Mouse (Mus musculus) spleen, adult 12 weeks (tissue): ENCODE measurements around the gene Gm49358.
A peak's percentile ranks its signal among the peaks of the same experiment; 100 is the strongest.

Source experiments
- DNase-seq: peaks from one replicate; pipeline ENCODE4 v3.0.0; 2022; ENCODE audit warnings: low spot score

The Gm49358 gene

DNA sequence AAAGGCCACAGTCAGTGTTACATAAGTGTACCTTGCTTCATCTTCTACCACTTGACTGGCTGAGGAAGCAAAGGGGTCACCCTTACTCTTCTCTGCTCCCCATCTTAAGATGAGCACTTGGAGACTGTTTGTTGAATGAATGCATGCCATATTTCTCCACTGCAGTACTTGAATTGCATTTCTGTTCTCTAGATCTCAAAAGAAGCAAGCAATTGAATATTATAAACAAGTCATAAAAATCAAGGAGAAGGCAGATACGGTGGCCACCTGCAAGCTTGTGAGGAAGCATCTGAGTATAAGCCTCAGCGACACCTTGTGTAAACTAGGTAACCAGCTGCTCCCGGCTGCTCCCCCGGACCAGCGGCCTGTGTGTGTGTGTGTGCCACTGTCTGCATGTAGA, at the start of gene Gm49358:
Gene Gm49358, plus strand, starts transcription at position 301 of the 400 bp plus-strand sequence.
- DNase-seq: no peak

DNA sequence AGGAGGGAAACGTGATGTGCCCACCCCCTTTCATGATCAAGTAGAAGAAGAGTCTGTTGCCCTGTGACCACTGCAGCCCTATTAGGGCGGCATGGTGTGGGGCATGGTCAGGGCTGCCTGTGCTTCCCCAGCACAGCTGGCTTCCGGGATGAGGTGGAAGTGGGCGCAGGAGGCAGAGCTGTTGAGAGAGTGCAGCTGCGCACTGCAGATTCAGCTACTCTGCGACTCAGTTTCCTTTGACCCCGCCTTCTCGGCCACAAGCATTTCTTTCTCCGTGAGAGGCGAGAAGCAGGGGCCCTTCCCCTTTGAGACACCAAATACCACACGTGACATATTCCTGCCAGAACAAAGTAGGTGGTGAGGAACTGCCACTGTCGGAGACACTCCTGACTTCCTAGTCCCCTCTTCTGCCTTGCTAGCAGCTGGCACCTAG, 36.2 kb upstream of the Gm49358 start:
- DNase-seq: peak; percentile 50

DNA sequence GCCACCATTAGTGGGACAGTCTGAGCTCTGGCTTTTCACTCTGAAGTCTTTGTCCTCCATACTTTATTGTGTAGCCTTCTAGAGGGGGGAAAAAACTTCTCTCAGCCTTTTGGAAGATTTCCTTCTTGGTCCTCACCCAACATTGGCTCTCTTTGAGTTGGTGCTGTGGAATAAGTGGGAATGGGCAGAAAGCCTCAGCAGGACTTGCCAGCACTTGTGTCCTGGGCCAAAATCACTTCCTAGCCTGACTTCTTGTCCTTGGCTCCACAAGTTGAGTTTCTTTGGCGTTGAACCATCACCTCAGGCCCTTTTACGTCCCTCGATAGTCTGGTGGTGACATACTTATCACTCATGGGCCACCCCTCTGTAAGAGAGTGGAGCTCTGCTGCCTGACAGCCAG, 35.6 kb upstream of the Gm49358 start:
- no peak for DNase-seq

DNA sequence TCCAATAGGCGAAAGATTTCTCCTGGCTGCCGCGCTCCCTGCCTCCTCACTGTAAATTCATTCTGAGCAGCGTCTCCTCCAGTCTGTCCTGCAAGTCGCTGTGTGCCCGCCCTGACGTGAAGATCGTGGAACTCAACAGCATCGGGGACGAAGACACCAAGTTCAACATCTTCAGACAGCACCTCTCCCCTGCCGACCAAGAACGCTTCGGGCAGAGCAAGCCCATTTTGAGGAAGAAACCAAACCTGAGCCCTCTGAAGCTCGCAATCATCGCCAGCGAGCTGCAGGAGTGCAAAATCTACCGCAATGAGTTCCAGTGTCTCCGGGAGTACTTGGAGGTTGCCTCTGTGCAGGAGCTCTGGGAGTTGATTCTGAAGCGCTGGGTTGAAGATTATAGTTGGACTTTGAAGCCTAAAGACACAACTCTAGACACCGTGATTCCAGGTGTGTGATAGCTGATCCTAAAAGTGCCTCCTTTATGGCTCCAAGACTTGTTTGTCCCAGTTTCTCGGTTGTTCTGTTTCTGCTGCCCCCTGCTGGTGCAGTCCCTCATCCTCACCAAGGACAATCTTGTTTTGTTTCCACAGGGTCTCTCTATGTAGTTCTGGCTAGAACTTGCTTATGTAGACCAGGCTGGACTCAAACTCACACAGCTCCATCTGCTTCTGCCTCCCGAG, 32.8 kb upstream of the Gm49358 start:
- DNase-seq: peak; percentile 66

DNA sequence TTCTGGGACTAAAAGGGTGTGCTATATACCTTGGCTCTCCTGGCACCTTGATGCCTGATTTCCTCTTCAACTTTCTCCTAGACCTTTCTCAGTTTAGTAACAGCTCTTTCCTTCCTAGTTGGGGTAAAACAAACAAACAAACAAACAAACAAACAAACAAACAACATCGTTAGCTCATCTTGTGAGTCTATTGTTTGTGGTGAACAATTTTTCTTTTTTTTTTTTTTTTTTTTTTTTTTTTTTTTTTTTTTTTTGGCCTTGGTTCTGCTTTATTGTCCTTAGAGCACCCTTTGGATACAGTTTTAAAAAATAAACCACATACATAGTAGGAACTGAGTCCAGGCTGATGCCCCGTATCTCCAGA, 32.3 kb upstream of the Gm49358 start:
- DNase-seq: no peak

DNA sequence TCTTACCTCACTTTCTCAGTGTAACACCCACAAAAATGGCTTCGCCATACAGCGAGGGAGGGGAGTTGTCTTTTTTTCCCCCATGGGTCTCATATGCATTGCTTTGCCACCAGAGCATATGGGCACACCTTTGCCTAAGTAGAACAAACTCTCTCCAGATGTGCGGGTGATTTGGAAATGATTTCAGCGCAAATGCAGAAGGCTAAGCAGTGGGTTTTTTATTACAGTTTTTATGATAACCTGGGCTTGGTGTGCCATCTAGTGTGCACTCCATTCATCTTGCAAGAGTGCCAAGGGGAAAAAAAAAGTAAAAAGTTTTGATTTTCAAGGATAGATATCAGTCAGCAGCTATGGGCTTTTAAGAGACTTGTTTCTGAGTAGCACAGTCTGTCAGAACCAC, 28.7 kb upstream of the Gm49358 start:
- no peak for DNase-seq

DNA sequence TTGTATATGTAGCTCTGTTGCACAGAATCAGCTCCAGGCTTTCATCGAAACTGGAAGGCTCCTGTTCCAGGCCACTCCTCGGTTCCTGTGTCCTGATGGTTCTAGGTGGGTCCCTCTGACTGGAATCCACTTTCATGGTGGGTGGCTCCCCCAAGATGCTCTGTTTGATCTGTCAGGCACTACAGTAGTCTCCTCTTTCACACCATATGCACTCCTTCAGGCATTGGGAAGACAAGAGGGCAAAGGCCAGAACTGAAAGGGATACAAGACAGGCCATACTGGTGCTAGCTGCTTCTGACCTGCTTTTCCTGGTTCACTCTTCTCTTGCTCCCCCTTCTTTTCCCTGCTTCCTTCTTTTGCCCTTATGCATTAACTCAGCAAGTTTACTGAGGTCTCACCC, 20.9 kb upstream of the Gm49358 start:
- DNase-seq: no peak

DNA sequence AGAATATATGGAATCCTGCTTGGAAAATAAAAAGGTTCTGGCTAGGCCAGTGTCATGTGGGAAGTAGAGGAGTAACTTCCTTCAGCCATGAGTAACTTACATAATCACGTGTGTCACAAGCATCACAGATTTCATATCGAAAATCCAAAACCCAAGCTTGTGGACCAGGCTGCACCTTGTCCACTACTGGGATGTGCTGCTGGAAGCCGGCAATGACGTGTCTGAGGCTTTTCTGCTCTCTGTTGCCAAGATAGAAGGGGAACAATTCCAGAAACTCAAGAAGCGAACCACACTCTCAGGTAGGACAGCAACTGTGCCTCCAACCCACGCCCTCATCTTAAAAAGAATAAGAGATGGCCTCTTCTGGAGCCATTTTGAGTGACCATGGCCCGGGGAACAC, 19.5 kb upstream of the Gm49358 start:
- DNase-seq: no peak

DNA sequence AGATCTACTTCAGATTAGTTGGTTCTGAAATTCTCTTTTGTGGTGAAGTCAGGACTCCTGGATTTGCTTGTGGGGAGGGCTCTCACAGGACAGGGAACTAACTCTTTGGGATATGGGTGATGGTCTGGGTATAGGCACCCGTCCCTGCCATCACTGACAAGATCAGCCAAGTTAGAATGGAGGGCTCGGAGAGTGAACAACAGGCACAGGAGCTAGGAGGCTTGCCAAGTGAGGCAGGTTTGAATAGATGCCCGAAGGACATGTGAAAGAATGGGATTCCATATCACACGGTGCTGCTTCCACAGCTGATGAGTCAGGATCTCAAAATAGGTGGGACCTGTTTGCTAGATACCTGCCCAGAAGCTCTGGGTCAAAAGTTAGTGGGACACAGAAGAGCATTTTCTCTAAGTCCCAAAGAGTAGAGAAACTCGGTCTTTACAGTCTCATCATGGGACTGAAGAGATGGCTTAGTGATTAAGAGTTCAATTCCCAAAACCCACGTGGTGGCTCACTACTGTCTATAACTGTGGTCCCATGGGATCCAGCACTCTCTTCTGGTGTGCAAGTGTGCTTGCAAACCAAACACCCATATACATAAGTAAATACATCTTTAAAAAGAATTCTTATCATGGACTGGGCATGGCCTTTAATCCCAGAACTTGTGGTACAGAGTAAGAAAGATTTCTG, 7.8 kb upstream of the Gm49358 start:
- no peak for DNase-seq

DNA sequence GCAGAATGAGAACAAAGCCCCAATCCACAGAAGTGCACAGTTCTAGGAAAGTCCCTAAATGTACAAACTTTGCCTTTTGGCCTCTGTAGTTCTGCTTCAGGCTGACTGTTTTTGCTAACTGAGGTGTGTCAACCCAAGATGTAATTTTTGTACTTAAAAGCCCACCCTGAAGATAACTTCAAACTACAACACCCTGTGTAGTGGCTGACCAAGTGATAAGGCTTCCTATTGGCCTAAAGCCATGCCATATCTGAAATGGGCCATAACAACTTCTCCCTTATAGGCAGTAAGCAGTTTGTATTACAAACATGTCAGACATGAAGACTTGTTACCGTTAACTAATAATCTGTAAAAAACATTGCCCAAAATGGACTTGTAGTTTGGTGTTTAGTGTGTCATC, 6.0 kb upstream of the Gm49358 start:
- no peak for DNase-seq

DNA sequence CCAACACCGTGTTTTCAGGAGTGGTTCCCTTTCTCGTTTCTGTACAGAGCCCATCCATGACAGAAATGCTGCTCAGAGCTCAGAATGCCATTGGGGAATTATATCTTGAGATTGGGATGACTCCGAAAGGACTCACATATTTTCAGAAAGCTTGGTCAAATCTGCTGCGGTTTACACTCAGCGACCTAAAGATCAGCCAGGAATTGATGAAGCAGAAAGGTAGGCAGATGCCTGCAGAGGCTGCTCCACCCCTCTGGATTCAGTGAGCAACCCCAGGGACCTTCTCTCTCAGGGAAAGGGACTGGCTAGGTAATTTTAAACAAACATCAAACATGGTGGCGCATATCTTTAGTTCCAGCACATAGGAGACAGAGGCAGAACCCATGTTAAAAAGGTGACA, 5.6 kb upstream of the Gm49358 start:
- no peak for DNase-seq

DNA sequence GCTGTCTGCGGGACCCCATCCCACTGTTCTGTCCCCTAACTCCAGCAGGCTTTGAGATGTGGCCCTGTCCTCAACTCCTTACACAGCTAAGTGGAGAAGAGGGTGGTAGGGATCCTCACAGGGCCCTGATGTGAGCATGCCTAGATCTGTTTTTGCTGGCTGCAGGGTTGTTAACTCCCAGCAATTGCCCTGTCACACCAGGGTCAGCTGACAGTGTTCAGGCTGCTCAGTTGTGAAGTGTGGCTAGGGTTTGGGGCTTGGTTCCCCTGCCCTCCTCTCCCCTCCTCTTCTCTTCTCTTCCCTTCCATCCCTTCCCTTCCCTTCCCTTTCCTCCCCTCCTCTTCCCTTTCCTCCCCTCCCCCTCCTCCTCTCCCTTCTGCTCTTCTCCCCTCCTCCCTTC, 2.5 kb upstream of the Gm49358 start:
- DNase-seq: no peak

DNA sequence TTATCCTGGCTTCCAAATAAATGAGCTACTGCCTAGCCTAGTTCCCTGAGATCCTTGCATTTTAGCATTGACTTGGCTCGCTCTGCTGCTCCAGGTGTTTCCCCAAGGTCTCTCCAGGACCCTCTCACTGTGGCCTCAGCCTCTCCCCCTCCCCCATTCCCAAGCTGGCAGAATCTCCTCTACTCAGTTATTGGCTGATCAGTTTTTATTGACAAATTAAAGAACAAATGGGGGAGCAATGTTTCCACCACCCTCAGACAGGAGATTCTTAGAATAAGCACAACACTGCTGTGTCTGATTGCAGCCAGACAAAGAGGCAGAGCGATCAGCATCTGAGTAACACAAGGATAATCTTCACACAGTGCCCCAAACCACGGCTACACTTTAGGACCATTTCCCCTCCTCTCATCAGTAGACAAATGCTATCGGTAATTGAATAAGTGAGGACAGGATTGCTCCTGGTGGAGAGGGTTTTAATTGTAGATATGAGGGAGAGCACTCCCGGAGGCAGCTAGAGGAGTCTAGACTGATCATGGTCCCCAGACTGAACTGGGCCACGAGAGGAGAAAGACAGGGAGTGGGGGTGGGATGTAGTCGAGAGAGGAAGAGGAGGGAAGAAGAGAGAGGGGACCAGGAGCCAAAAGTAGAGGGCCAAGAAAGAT, 1.9 kb upstream of the Gm49358 start:
- no peak for DNase-seq

DNA sequence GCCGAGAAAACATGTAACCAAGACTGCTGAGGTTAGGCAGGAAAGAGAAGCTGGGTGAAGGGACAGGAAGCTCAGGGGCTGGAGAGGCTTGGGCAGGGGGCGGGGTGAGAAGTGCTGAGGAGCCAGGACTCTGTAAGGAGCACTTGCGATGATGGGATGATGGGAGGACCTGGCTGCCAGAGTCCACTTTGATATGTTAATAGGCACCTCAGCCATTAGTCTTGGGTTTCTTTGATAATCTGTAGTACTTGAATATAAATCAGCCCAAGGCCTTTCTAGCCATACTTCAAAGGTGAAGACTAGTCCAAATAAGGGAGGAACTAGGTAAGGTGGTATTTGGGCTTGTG, 1.4 kb upstream of the Gm49358 start:
- DNase-seq: no peak

DNA sequence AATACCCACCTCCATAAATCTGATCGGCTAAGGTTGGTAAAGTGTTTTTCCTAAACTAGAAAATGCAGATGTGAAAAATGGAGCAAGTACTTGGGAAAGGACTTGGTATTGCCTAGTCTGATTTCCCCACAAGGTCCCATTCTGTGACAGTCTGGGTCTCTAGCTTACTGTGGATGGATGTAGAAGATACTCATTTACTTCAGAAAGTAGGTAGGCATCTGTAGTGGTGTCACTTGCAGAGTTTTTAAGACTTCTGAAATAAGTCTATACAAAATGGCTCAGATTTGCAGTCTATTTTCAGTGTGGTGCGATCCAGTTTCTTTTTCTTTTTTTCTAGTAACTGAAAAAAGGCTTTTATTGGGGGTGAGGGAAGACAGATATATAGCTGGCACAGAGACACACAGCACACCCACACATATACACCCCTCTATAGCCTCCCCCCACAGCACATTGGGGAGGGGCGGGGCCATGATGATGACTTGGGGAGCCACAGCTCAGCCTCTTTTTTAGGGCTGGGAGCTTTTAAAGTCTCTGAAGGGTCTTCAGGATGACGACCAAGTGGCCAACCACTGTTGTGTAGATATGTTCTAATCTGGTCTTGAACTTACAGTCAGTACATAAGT, 1.7 kb downstream of the Gm49358 start:
- DNase-seq: no peak

DNA sequence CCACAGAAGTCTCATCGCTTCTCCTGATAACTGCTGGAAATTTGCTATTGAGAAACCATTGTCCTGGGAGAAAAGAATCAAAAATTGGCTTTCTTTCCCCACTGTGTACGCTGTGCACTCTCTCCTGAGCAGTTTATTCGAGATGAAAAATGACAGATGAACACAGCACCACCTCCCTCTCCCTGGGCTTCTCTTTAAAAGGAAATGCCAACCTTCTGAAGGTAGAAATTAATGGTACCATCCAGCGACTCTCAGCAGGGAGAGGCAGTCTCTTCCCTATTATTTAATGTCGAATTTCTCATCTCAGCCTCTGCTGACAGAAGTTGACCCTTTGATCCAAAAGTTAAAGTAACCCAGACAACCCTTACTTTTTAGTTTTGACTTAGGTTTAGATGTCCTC, 5.4 kb downstream of the Gm49358 start:
- no peak for DNase-seq

DNA sequence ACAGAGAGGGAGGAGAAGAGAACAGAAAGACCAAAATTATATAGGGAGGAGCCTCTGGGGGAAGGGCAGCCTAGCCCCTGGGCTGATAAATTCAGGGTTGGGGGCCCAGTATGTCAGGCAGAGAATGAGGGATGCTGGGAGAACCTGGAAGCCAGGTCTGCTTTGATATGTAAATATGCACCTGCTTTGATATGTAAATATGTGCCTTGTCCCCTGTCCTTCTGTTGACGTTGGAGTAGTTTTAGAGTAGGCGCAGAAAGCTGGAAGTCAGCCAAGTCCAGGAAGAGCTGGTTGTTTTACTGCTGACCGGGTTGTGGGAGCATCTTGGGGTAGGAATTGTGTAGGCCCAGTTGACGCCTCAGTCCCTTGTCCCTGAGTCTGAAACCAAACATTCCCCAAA, 6.0 kb downstream of the Gm49358 start:
- DNase-seq: no peak

DNA sequence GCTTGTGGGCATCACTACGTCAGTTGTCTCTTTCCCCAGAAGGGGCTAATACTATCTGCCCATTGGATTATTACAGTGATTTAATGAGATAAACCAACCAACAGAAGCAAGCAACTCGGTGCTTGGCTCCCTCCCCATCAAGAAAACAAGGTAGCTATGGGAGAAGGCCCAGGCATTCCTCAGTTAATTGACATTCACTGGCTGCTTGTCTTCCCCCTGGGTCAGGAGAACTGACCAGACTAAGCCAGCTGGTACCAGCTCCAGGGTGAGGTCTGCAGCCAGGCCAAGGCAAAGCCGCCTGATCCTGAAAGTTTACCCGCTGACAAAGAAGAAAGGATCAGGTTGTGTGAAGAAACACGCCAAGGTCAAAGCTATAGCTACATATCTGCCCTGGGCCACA, 7.9 kb downstream of the Gm49358 start:
- DNase-seq: no peak

DNA sequence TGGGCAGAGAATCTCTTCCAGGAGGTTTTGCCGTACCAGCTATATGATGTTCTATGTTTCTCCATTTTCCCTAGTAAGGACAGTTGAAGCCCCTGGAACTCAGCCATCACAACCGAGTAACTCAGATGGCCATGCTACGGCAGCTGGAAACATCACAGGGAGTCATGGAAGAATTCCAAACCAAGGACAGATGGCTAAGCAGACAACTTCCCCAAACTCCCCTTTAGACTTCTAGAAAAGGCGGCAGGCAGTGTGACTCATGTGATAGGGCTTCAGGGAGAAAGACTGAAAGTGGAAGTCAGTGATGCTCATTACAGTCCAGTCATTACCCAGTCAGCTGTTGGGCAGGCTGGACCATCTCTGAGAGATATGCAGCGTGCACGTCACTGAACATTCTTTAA, 8.5 kb downstream of the Gm49358 start:
- DNase-seq: no peak

DNA sequence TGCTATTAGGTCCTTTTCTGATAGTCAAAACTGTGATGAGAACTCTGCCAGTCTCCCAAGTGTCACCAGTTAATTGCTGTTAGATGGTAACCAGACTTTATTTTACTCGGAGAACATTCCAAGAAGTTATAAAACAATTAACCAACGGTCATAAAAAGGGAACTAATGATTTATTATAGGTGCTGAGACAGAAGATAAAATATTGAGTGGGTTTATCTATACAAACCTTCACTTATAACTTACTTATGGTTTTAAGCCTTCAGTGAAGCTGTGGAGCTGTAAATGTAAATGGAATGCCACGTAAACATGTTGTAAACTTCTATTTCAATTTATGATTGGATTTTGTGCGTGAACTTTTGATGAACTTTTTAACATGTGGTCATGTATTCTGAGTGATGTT, 9.6 kb downstream of the Gm49358 start:
- no peak for DNase-seq

DNA sequence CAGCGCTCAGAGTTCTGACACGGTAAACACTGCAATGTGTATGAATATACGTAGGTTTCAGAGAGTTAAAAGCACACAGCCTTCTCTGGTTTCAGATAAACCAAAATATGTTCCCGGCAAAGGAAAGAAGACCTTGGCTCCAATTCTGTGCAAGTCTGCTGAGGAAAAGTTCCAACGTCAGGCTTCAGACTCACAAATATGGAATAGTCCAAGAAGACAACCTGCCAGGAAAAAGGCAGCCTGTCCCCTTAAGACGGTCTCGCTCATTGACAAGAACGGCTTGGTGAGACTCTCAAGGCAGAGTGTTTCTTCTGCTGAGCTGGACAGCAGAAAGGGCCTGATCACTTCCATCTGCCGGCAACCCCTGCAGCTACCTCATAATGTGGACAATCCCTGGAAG, 12.5 kb downstream of the Gm49358 start:
- no peak for DNase-seq

DNA sequence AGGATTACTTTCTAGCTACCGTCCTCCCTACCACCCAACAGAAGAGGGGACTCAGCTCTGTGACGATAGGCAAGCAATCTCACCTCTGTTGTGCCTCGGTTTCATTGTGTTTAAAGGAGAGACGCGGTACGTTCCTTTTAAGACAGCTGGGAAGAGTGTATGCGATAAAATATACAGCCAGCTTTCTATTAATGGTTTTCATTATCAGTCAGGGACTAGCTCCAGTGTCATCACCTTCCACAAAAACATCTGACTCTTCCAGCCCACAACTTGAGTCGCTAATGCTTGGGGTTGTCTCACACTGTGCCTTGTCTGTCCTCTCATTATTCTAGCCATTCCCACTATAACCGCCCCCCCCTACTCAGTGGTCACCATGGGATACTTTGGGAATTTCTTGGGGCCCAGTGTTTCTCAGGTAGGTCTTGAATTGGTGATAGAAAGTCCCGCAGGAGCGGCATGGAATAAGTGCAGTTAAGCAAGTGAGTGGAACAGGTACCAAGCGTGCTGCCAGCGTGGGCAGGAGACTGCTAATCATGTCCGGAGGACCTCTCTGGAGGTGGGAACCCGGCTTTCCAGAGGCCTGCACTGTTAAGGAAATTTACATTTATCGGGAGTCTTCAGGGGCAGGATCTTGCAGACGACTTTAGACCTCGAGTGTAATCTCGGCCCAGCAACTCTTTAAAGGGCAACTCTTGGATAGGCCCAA, 14.0 kb downstream of the Gm49358 start:
- DNase-seq: no peak
